Mouse (Mus musculus) G1E (cell line): Measurements from ENCODE around the gene Myt1l.

Experiments used
- CTCF ChIP-seq: IDR thresholded peaks from 2 replicates; pipeline ENCODE4 v1.5.1; 2012; ENCODE audit warnings: low read depth, low read length, inconsistent platforms, mixed read lengths
- GATA1 ChIP-seq: IDR thresholded peaks from 2 replicates; pipeline ENCODE4 v1.6.1; 2012; ENCODE audit warnings: borderline replicate concordance, low read length, inconsistent platforms, mixed read lengths
- GATA2 ChIP-seq: IDR thresholded peaks from 2 replicates; pipeline ENCODE4 v1.6.1; 2012; ENCODE audit warnings: low read depth, low read length, inconsistent platforms, borderline replicate concordance
- POLR2AphosphoS5 ChIP-seq: IDR thresholded peaks from 2 replicates; pipeline ENCODE4 v1.6.1; 2012; ENCODE audit warnings: low read depth, low read length, inconsistent platforms; ENCODE audit not compliant: insufficient replicate concordance
- TAL1 ChIP-seq: conservative IDR thresholded peaks from 2 replicates; pipeline ENCODE4 v1.6.1; 2012; ENCODE audit warnings: low read depth, low read length, inconsistent platforms, mixed read lengths

DNA sequence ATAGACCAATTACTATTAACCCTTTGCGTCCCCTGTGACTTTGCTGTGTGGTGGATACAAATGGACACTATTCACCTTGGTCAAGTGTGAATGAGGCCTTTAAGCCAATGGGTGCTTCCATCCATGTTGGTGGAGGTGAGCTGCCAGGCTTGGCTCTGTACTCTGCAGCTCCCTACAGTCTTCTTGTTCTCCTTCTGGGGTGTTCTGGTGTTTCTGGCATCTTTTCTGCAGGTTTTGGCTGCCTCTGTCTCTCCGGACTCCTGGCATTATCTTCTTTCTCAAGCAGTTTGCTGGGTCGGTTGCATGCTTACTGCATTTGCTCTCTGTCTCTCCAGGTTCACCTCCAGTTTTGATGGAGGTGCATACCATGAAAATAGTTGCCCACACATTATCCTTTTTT lies 416.5 kb downstream of the Myt1l start:
- TF ChIP-seq CTCF: no peak
- TF ChIP-seq TAL1: no peak
- no peak for TF ChIP-seq GATA2
- no peak for TF ChIP-seq GATA1
- no peak for TF ChIP-seq POLR2AphosphoS5
